Mouse (Mus musculus) kidney, adult 2 months (tissue): ENCODE results near the gene Kif19a.

Experiments
- CTCF ChIP-seq: fragments of 200-500 bp; conservative IDR thresholded peaks from 2 replicates; pipeline ENCODE4 v1.5.1; 2011; ENCODE audit warnings: low read depth, mild to moderate bottlenecking, control low read depth, low read length, moderate library complexity, mixed read lengths; ENCODE audit not compliant: insufficient read depth, insufficient read length
- POLR2A ChIP-seq: fragments of 200-500 bp; IDR thresholded peaks from one replicate; pipeline ENCODE4 v1.6.1; 2011; ENCODE audit warnings: low read depth, low read length, control low read depth

GRCm38 (mm10) chr11:114790171-114790570 lies 25.0 kb downstream of the Kif19a start:
- TF ChIP-seq CTCF (no peak), POLR2A (no peak)
